Mouse (Mus musculus) c-Kit-positive CD71-negative TER-119-negative erythroid progenitor cells, embryonic 14.5 days (primary cell): ENCODE measurements around the gene Fancc.

Experiments
- DNase-seq: peaks from one replicate; pipeline ENCODE4 v3.0.0-alpha.2; 2013; ENCODE audit warnings: low read depth

Fancc gene

GRCm38 (mm10) chr13:63260753-63261631 is 236.1 kb downstream of the Fancc start:
- DNase-seq = no peak

- DNase-seq = no peak
These were observed 236.9 kb downstream of the Fancc start for GRCm38 (mm10) chr13:63260133-63260532.

GRCm38 (mm10) chr13:63258671-63259070 is 238.4 kb downstream of the Fancc start:
- DNase-seq = no peak

- no peak for DNase-seq
These were observed 238.9 kb downstream of the Fancc start for GRCm38 (mm10) chr13:63258167-63258582.

- DNase-seq = no peak
These were observed 240.3 kb downstream of the Fancc start for GRCm38 (mm10) chr13:63256807-63257206.

- no peak for DNase-seq
These were observed 240.9 kb downstream of the Fancc start for GRCm38 (mm10) chr13:63256146-63256545.

GRCm38 (mm10) chr13:63255519-63256011 is 241.5 kb downstream of the Fancc start:
- DNase-seq = no peak

GRCm38 (mm10) chr13:63253886-63254636 is 243.0 kb downstream of the Fancc start:
- no peak for DNase-seq

GRCm38 (mm10) chr13:63253147-63253546 is 243.9 kb downstream of the Fancc start:
- DNase-seq = peak; percentile 58

GRCm38 (mm10) chr13:63252295-63253010 is 244.6 kb downstream of the Fancc start:
- no peak for DNase-seq

- DNase-seq = no peak
These were observed 245.8 kb downstream of the Fancc start for GRCm38 (mm10) chr13:63251118-63251889.

- DNase-seq = no peak
These were observed 246.6 kb downstream of the Fancc start for GRCm38 (mm10) chr13:63250441-63250980.

- DNase-seq = no peak
These were observed 247.2 kb downstream of the Fancc start for GRCm38 (mm10) chr13:63249741-63250431.

GRCm38 (mm10) chr13:63249171-63249570 is 247.9 kb downstream of the Fancc start:
- DNase-seq = no peak

GRCm38 (mm10) chr13:63248318-63248717 is 248.8 kb downstream of the Fancc start:
- no peak for DNase-seq

GRCm38 (mm10) chr13:63247631-63248030 is 249.4 kb downstream of the Fancc start:
- no peak for DNase-seq

- no peak for DNase-seq
These were observed 250.0 kb downstream of the Fancc start for GRCm38 (mm10) chr13:63247041-63247440.

- DNase-seq = no peak
These were observed 250.6 kb downstream of the Fancc start for GRCm38 (mm10) chr13:63246332-63246940.

GRCm38 (mm10) chr13:63245812-63246211 is 251.3 kb downstream of the Fancc start:
- DNase-seq = no peak

GRCm38 (mm10) chr13:63245218-63245617 is 251.9 kb downstream of the Fancc start:
- no peak for DNase-seq
